Mouse (Mus musculus) cerebellum, postnatal 14 days (tissue): ENCODE results near the gene Stxbp1.

Experiments used
- DNase-seq, 2 experiments: peaks; one replicate each; pipeline ENCODE4 v3.0.0; 2021; ENCODE audit warnings: mixed read lengths in 2 of 2

Stxbp1 gene

GRCm38 (mm10) chr2:32750199-32750598 is 96.8 kb downstream of the Stxbp1 start:
- no peak for DNase-seq

GRCm38 (mm10) chr2:32749082-32749481 is 98.0 kb downstream of the Stxbp1 start:
- DNase-seq = no peak

GRCm38 (mm10) chr2:32744272-32744982 is 102.6 kb downstream of the Stxbp1 start:
- DNase-seq = no peak

- peak; percentile 91 to 92 for DNase-seq
Measured at GRCm38 (mm10) chr2:32742173-32742531, 104.9 kb downstream of the Stxbp1 start.

- peak; percentile 81 to 83 for DNase-seq
Measured at GRCm38 (mm10) chr2:32741273-32742172, 105.5 kb downstream of the Stxbp1 start.

- no peak for DNase-seq
Measured at GRCm38 (mm10) chr2:32740916-32741272, 106.2 kb downstream of the Stxbp1 start, which contains the start of gene 6330409D20Rik. 6330409D20Rik (minus strand) TSS chr2:32741016.

- no peak for DNase-seq
Measured at GRCm38 (mm10) chr2:32739311-32739710, 107.7 kb downstream of the Stxbp1 start.
